Mouse (Mus musculus): Measurements from ENCODE around the gene Lrrc56. TPM values are rescaled to one million over a fixed set of nuclear protein-coding genes. Genes with fewer than 3 reads are reported as not detected.

Lrrc56 gene
- polyA plus RNA-seq, 1 experiment from 2014 or later, result 5.4 TPM

DNA sequence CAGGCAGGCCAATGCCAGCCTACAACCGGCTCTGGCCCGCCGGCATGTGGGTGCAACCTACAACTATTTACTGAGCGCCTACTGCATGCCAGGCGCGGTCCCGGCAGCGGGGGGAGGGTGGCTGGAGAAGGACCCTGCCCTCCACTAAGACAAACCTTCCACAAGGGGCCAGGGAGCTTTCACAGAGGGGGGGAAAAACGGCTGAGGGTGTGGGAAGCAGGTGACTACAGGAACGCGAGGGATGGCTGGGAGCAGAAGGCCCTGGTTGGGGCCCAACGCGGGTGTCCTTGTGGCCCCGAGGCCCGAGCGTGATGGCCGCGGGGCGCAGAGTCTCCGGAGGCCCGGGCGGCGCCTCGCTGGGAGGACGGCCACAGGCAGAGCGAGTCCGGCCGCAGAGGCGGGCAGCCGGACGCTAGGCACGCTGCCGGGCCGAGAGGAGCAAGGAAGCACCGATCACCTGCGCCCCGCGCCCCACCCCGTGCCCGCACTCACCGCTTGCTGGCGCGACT lies 555 bp upstream of the Lrrc56 start:
- H3K4me2 ChIP-seq, result peak overlapping the region; percentile 91
- H3K9ac ChIP-seq, result peak overlapping the region; percentile 92
- peaks cover 28% of the 10 kb centered on the region for H3K36me3 ChIP-seq
- ATAC-seq (ENCODE audit: insufficient read depth, low FRiP score, low read depth), result peak; percentile 0; the same call in 1 of the 2 replicates
- no peaks in the 10 kb centered on the region for H3K27me3 ChIP-seq (replicated peaks)
- peak overlapping the region; percentile 92 for H3K4me3 ChIP-seq (replicated peaks)
- H3K27ac ChIP-seq, result peak overlapping the region; percentile 91
- no peaks in the 10 kb centered on the region for H3K9me3 ChIP-seq
- 1% methylated on average over 43 of the region's 43 CpGs for WGBS
- peaks cover 25% of the 10 kb centered on the region for H3K4me1 ChIP-seq

GRCm38 (mm10) chr7:141194409-141194808 lies 452 bp downstream of the Lrrc56 start:
- Histone ChIP-seq H3K9ac (peak overlapping the region; percentile 45), H3K27me3 (replicated peaks) (no peaks in the 10 kb centered on the region), H3K9me3 (no peaks in the 10 kb centered on the region), H3K4me2 (peak overlapping the region; percentile 98), H3K4me1 (peaks cover 25% of the 10 kb centered on the region), H3K36me3 (peaks cover 28% of the 10 kb centered on the region), H3K27ac (peak overlapping the region; percentile 91), H3K4me3 (replicated peaks) (peak overlapping the region; percentile 92)
- no peak for ATAC-seq (ENCODE audit: insufficient read depth, low FRiP score, low read depth)
- WGBS, result under 1% methylated on average over 23 of the region's 23 CpGs

- Histone ChIP-seq H3K9ac (peak overlapping the region; percentile 45), H3K27me3 (replicated peaks) (no peaks in the 10 kb centered on the region), H3K4me2 (peak overlapping the region; percentile 98), H3K4me3 (replicated peaks) (peak overlapping the region; percentile 92), H3K27ac (peak overlapping the region; percentile 91), H3K36me3 (peaks cover 24% of the 10 kb centered on the region), H3K4me1 (peaks cover 25% of the 10 kb centered on the region), H3K9me3 (no peaks in the 10 kb centered on the region)
- WGBS, result under 1% methylated on average over 28 of the region's 28 CpGs
- no peak for ATAC-seq (ENCODE audit: insufficient read depth, low FRiP score, low read depth)
Measured at GRCm38 (mm10) chr7:141194830-141195229, 873 bp downstream of the Lrrc56 start.

DNA sequence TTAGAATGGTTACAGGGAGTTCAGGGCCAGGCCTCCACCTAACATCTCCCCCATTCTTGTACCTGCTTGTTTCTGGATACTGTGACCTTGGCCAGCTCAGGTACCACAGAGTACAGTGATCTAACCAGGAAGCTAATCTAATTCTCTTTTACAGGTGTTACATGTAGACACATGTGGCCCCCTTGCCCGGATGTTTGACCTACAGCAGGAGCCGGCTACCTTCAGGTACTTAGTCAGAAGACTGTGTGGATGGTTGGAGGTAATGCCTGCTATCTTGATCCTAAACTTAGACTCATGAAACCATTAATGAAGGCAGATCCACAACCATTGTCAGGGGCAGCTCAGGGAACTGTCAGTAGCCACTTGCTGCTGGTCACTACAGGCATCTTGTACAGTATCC lies 1.8 kb downstream of the Lrrc56 start:
- H3K4me3 ChIP-seq (replicated peaks), result no peak overlapping the region; the same call in 1 of the 2 replicates
- 84% methylated on average over 2 of the region's 2 CpGs for WGBS
- no peak overlapping the region for H3K4me2 ChIP-seq
- H3K36me3 ChIP-seq, result peaks cover 15% of the 10 kb centered on the region
- H3K4me1 ChIP-seq, result peaks cover 25% of the 10 kb centered on the region
- no peaks in the 10 kb centered on the region for H3K27me3 ChIP-seq (replicated peaks)
- no peak for ATAC-seq (ENCODE audit: insufficient read depth, low FRiP score, low read depth)
- no peak overlapping the region for H3K27ac ChIP-seq
- no peaks in the 10 kb centered on the region for H3K9me3 ChIP-seq
- no peak overlapping the region for H3K9ac ChIP-seq

GRCm38 (mm10) chr7:141196619-141197282 lies 2.8 kb downstream of the Lrrc56 start:
- no peak for ATAC-seq (ENCODE audit: insufficient read depth, low FRiP score, low read depth)
- Histone ChIP-seq H3K4me1 (peaks cover 24% of the 10 kb centered on the region), H3K9me3 (no peaks in the 10 kb centered on the region), H3K4me2 (no peak overlapping the region), H3K36me3 (0 out of 2 replicates have a peak, but pooled peaks cover 5% of the 10 kb centered on the region), H3K4me3 (replicated peaks) (no peak overlapping the region), H3K9ac (no peak overlapping the region), H3K27ac (no peak overlapping the region), H3K27me3 (replicated peaks) (no peaks in the 10 kb centered on the region)
- 87% methylated on average over 8 of the region's 8 CpGs for WGBS

GRCm38 (mm10) chr7:141198121-141198520 lies 4.2 kb downstream of the Lrrc56 start:
- H3K4me1 ChIP-seq, result peaks cover 11% of the 10 kb centered on the region
- no peaks in the 10 kb centered on the region for H3K36me3 ChIP-seq
- 92% methylated on average over 4 of the region's 4 CpGs for WGBS
- H3K27ac ChIP-seq, result no peak overlapping the region
- no peaks in the 10 kb centered on the region for H3K9me3 ChIP-seq
- H3K9ac ChIP-seq, result no peak overlapping the region
- no peaks in the 10 kb centered on the region for H3K27me3 ChIP-seq (replicated peaks)
- no peak overlapping the region for H3K4me2 ChIP-seq
- no peak overlapping the region for H3K4me3 ChIP-seq (replicated peaks)
- no peak for ATAC-seq (ENCODE audit: insufficient read depth, low FRiP score, low read depth)

- Histone ChIP-seq H3K9me3 (no peaks in the 10 kb centered on the region), H3K27me3 (replicated peaks) (no peaks in the 10 kb centered on the region), H3K4me2 (no peak overlapping the region), H3K27ac (no peak overlapping the region), H3K36me3 (no peaks in the 10 kb centered on the region), H3K4me1 (no peaks in the 10 kb centered on the region), H3K9ac (no peak overlapping the region), H3K4me3 (replicated peaks) (no peak overlapping the region)
- WGBS, result 85% methylated on average over 3 of the region's 3 CpGs
- ATAC-seq (ENCODE audit: insufficient read depth, low FRiP score, low read depth), result no peak
Measured at GRCm38 (mm10) chr7:141204546-141204945, 10.6 kb downstream of the Lrrc56 start.

- no peak for ATAC-seq (ENCODE audit: insufficient read depth, low FRiP score, low read depth)
- Histone ChIP-seq H3K27ac (no peak overlapping the region), H3K27me3 (replicated peaks) (no peaks in the 10 kb centered on the region)
Measured at GRCm38 (mm10) chr7:141205504-141205903, 11.5 kb downstream of the Lrrc56 start.

GRCm38 (mm10) chr7:141206182-141206937 lies 12.4 kb downstream of the Lrrc56 start:
- Histone ChIP-seq H3K27me3 (replicated peaks) (no peaks in the 10 kb centered on the region), H3K4me2 (no peak overlapping the region), H3K9me3 (no peaks in the 10 kb centered on the region), H3K27ac (no peak overlapping the region), H3K36me3 (no peaks in the 10 kb centered on the region), H3K4me1 (no peaks in the 10 kb centered on the region; the same call in 1 of the 2 replicates), H3K4me3 (replicated peaks) (no peak overlapping the region), H3K9ac (no peak overlapping the region)
- no peak for ATAC-seq (ENCODE audit: insufficient read depth, low FRiP score, low read depth)
- WGBS, result 89% methylated on average over 18 of the region's 18 CpGs

More at GRCm38 (mm10) chr7:141205504-141205903, 11.5 kb downstream of the Lrrc56 start:
- 93% methylated on average over 5 of the region's 5 CpGs for WGBS
- Histone ChIP-seq H3K9ac (no peak overlapping the region), H3K9me3 (no peaks in the 10 kb centered on the region), H3K4me1 (no peaks in the 10 kb centered on the region; the same call in 1 of the 2 replicates), H3K4me2 (no peak overlapping the region), H3K36me3 (no peaks in the 10 kb centered on the region), H3K4me3 (replicated peaks) (no peak overlapping the region)

- ATAC-seq (ENCODE audit: insufficient read depth, low FRiP score, low read depth), result peak; percentile 74; the same call in 1 of the 2 replicates
- H3K9me3 ChIP-seq, result no peaks in the 10 kb centered on the region
- H3K4me3 ChIP-seq (replicated peaks), result no peak overlapping the region
- peaks cover 5% of the 10 kb centered on the region; the same call in 1 of the 2 replicates for H3K4me1 ChIP-seq
- no peak overlapping the region for H3K9ac ChIP-seq
- WGBS, result 66% methylated on average over 3 of the region's 3 CpGs
- H3K36me3 ChIP-seq, result no peaks in the 10 kb centered on the region
- H3K4me2 ChIP-seq, result no peak overlapping the region
- H3K27me3 ChIP-seq (replicated peaks), result no peaks in the 10 kb centered on the region
- no peak overlapping the region for H3K27ac ChIP-seq
Measured at GRCm38 (mm10) chr7:141209526-141209925, 15.6 kb downstream of the Lrrc56 start.

GRCm38 (mm10) chr7:141210137-141210536 lies 16.2 kb downstream of the Lrrc56 start:
- Histone ChIP-seq H3K4me2 (no peak overlapping the region), H3K27me3 (replicated peaks) (no peaks in the 10 kb centered on the region), H3K9me3 (no peaks in the 10 kb centered on the region), H3K4me3 (replicated peaks) (no peak overlapping the region), H3K4me1 (peaks cover 9% of the 10 kb centered on the region), H3K9ac (no peak overlapping the region), H3K36me3 (no peaks in the 10 kb centered on the region), H3K27ac (no peak overlapping the region)
- no peak for ATAC-seq (ENCODE audit: insufficient read depth, low FRiP score, low read depth)
- 66% methylated on average over 12 of the region's 12 CpGs for WGBS

DNA sequence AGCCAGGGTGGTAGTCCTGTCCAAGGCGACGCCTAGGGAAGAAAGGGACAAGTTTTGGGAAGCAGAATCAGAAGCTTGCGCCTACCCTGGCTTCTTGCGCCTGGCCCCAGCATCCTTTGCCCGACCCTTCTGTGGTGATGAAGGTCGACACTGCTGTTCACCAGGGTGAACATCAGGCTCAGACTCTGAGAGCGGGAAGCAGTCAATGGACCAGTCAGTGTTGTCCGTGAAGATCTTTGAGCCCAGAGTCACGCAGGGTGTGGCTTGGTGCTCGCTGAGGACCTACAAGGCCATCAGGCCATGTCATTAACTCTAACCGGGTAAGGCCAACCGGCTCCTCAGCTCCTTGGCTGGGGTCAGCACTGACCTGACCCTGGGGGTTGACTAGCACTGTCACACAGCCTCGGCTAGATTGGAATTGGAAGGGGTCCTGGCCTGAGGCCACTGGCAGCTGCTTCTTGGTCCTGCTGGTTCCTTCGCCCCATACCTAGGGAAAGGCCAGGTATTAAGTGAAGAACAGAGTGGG lies 16.7 kb downstream of the Lrrc56 start:
- Histone ChIP-seq H3K4me2 (no peak overlapping the region), H3K36me3 (no peaks in the 10 kb centered on the region), H3K27me3 (replicated peaks) (no peaks in the 10 kb centered on the region), H3K4me1 (peaks cover 10% of the 10 kb centered on the region), H3K27ac (no peak overlapping the region), H3K4me3 (replicated peaks) (no peak overlapping the region), H3K9ac (no peak overlapping the region), H3K9me3 (no peaks in the 10 kb centered on the region)
- no peak for ATAC-seq (ENCODE audit: insufficient read depth, low FRiP score, low read depth)
- 83% methylated on average over 14 of the region's 14 CpGs for WGBS

All from stomach, embryonic 15.5 days (tissue).